ENCODE assay signal across 10 mouse cellular contexts in genomic region chr5:21724427-21724826, GRCm38 (mm10). TPM values are rescaled to one million over a fixed set of nuclear protein-coding genes. Genes with fewer than 3 reads are reported as not detected.
A peak's percentile ranks its signal among the peaks of the same experiment; 100 is the strongest.
DNase-seq lines count a peak whose midpoint lies in the region; ATAC-seq and TF ChIP-seq lines count a peak whose summit lies in the region.
"Had no signal": no experiment of that assay in that cellular context is flagged by ENCODE, and none has a peak within 500 bp of the region (broad histone marks: within the 10 kb centered on the region; RNA-seq: fewer than 3 reads in every experiment).

No protein-coding gene starts in this region.

- 62% methylated on average over 1 of the region's 1 CpGs for WGBS in intestine, embryonic 16.5 days
- WGBS in intestine, postnatal 0 days, result 81% methylated on average over 1 of the region's 1 CpGs
- WGBS in embryonic facial prominence, embryonic 15.5 days, result 35% methylated on average over 1 of the region's 1 CpGs
- WGBS in hindbrain, embryonic 15.5 days, result 27% methylated on average over 1 of the region's 1 CpGs
- WGBS in neural tube, embryonic 12.5 days, result 48% methylated on average over 1 of the region's 1 CpGs

- DNase-seq in cerebellum, postnatal 14 days, result no peak
- no peak for DNase-seq in liver
- no peak for DNase-seq in kidney, postnatal 10 days
- DNase-seq: cerebellum, adult 11 months; layer of hippocampus, adult 9-11 months had no signal

- H3K9me3 ChIP-seq in intestine, embryonic 16.5 days (ENCODE audit: control insufficient read depth, low read length), result no peaks in the 10 kb centered on the region
- H3K9me3 ChIP-seq in intestine, postnatal 0 days (ENCODE audit: control insufficient read depth), result no peaks in the 10 kb centered on the region
- H3K9me3 ChIP-seq in embryonic facial prominence, embryonic 15.5 days (replicated peaks), result no peaks in the 10 kb centered on the region
- no peaks in the 10 kb centered on the region for H3K9me3 ChIP-seq in hindbrain, embryonic 15.5 days
- H3K9me3 ChIP-seq in neural tube, embryonic 12.5 days, result no peaks in the 10 kb centered on the region

- no peaks in the 10 kb centered on the region for H3K36me3 ChIP-seq in intestine, embryonic 16.5 days (ENCODE audit: control insufficient read depth, insufficient read depth, low read length)
- no peaks in the 10 kb centered on the region for H3K36me3 ChIP-seq in intestine, postnatal 0 days (ENCODE audit: control insufficient read depth, insufficient read depth)
- H3K36me3 ChIP-seq in embryonic facial prominence, embryonic 15.5 days, result no peaks in the 10 kb centered on the region
- no peaks in the 10 kb centered on the region for H3K36me3 ChIP-seq in hindbrain, embryonic 15.5 days
- H3K36me3 ChIP-seq in neural tube, embryonic 12.5 days, result no peaks in the 10 kb centered on the region

- H3K27ac ChIP-seq in intestine, embryonic 16.5 days (ENCODE audit: low read length), result peak overlapping the region; percentile 20
- no peak overlapping the region for H3K27ac ChIP-seq in intestine, postnatal 0 days (ENCODE audit: low read depth, low read length)
- H3K27ac ChIP-seq in embryonic facial prominence, embryonic 15.5 days (replicated peaks), result peak overlapping the region; percentile 68
- peak overlapping the region; percentile 67 for H3K27ac ChIP-seq in hindbrain, embryonic 15.5 days (replicated peaks)
- peak overlapping the region; percentile 21; the same call in 1 of the 2 replicates for H3K27ac ChIP-seq in neural tube, embryonic 12.5 days

- no peaks in the 10 kb centered on the region for H3K4me1 ChIP-seq in intestine, embryonic 16.5 days (ENCODE audit: control insufficient read depth, insufficient read depth, low read length)
- H3K4me1 ChIP-seq in intestine, postnatal 0 days (replicated peaks; ENCODE audit: control insufficient read depth, insufficient read depth, low read length), result no peaks in the 10 kb centered on the region
- H3K4me1 ChIP-seq in embryonic facial prominence, embryonic 15.5 days, result peaks cover 4% of the 10 kb centered on the region; the same call in 1 of the 2 replicates
- peaks cover 9% of the 10 kb centered on the region; the same call in 1 of the 2 replicates for H3K4me1 ChIP-seq in hindbrain, embryonic 15.5 days (replicated peaks)
- H3K4me1 ChIP-seq in neural tube, embryonic 12.5 days, result no peaks in the 10 kb centered on the region

- TF ChIP-seq CTCF in intestine, postnatal 0 days (IDR thresholded peaks at IDR 0.05; ENCODE audit: low read depth), result no peak

- H3K27me3 ChIP-seq in intestine, embryonic 16.5 days (replicated peaks; ENCODE audit: control insufficient read depth, insufficient read depth, low read length), result no peaks in the 10 kb centered on the region
- H3K27me3 ChIP-seq in intestine, postnatal 0 days (replicated peaks; ENCODE audit: control insufficient read depth, insufficient read depth, low read length), result no peaks in the 10 kb centered on the region
- H3K27me3 ChIP-seq in embryonic facial prominence, embryonic 15.5 days, result no peaks in the 10 kb centered on the region
- no peaks in the 10 kb centered on the region for H3K27me3 ChIP-seq in hindbrain, embryonic 15.5 days
- no peaks in the 10 kb centered on the region for H3K27me3 ChIP-seq in neural tube, embryonic 12.5 days (replicated peaks)

- no peak overlapping the region for H3K4me3 ChIP-seq in intestine, embryonic 16.5 days (ENCODE audit: low read length)
- H3K4me3 ChIP-seq in intestine, postnatal 0 days (ENCODE audit: low read depth, low read length), result no peak overlapping the region
- no peak overlapping the region for H3K4me3 ChIP-seq in embryonic facial prominence, embryonic 15.5 days (replicated peaks)
- H3K4me3 ChIP-seq in hindbrain, embryonic 15.5 days, result no peak overlapping the region
- no peak overlapping the region for H3K4me3 ChIP-seq in neural tube, embryonic 12.5 days

- no peak for ATAC-seq in intestine, embryonic 16.5 days
- ATAC-seq in intestine, postnatal 0 days, result no peak
- no peak for ATAC-seq in embryonic facial prominence, embryonic 15.5 days (ENCODE audit: insufficient number of reproducible peaks, low FRiP score, low TSS enrichment, low read depth)
- no peak for ATAC-seq in hindbrain, embryonic 15.5 days (ENCODE audit: low FRiP score, low read depth)
- ATAC-seq in neural tube, embryonic 12.5 days (ENCODE audit: low FRiP score, low read depth), result no peak

- H3K4me2 ChIP-seq in intestine, embryonic 16.5 days (ENCODE audit: low read depth, low read length), result no peak overlapping the region
- H3K4me2 ChIP-seq in intestine, postnatal 0 days (replicated peaks; ENCODE audit: low read depth), result no peak overlapping the region
- H3K4me2 ChIP-seq in embryonic facial prominence, embryonic 15.5 days (replicated peaks), result no peak overlapping the region
- no peak overlapping the region for H3K4me2 ChIP-seq in hindbrain, embryonic 15.5 days
- H3K4me2 ChIP-seq in neural tube, embryonic 12.5 days (replicated peaks), result no peak overlapping the region

- no peak overlapping the region for H3K9ac ChIP-seq in intestine, embryonic 16.5 days (ENCODE audit: low read depth, low read length)
- H3K9ac ChIP-seq in intestine, postnatal 0 days (ENCODE audit: low read depth, low read length), result no peak overlapping the region
- no peak overlapping the region for H3K9ac ChIP-seq in embryonic facial prominence, embryonic 15.5 days
- no peak overlapping the region for H3K9ac ChIP-seq in hindbrain, embryonic 15.5 days
- H3K9ac ChIP-seq in neural tube, embryonic 12.5 days, result no peak overlapping the region

RNA-seq across cellular contexts. Expression of gene Pmpcb, which starts 12.5 kb away (rescaled TPM):
- polyA plus RNA-seq in intestine, embryonic 16.5 days (2015; fragmentation: Nextera tagmentation; extraction: Ambion mirVana), result 82.3 and 85.4 TPM in 2 replicates
- polyA plus RNA-seq in intestine, postnatal 0 days (2015; fragmentation: Nextera tagmentation; extraction: Ambion mirVana), result 68.9 and 70.0 TPM in 2 replicates
- polyA plus RNA-seq in embryonic facial prominence, embryonic 15.5 days (2015; fragmentation: Nextera tagmentation; extraction: Ambion mirVana), result 72.2 and 74.6 TPM in 2 replicates
- polyA plus RNA-seq in hindbrain, embryonic 15.5 days (2015; fragmentation: Nextera tagmentation; extraction: Ambion mirVana), result 68.7 and 71.6 TPM in 2 replicates
- polyA plus RNA-seq in neural tube, embryonic 12.5 days (2016; fragmentation: Nextera tagmentation; extraction: Ambion mirVana), result 82.7 and 83.2 TPM in 2 replicates

RNA-seq across cellular contexts. Expression of gene Napepld, which starts 23.2 kb away (rescaled TPM):
- 2.6 and 3.1 TPM in 2 replicates for polyA plus RNA-seq in intestine, embryonic 16.5 days (2015; fragmentation: Nextera tagmentation; extraction: Ambion mirVana)
- 2.1 and 2.3 TPM in 2 replicates for polyA plus RNA-seq in intestine, postnatal 0 days (2015; fragmentation: Nextera tagmentation; extraction: Ambion mirVana)
- 2.2 and 2.8 TPM in 2 replicates for polyA plus RNA-seq in embryonic facial prominence, embryonic 15.5 days (2015; fragmentation: Nextera tagmentation; extraction: Ambion mirVana)
- 2.5 and 2.8 TPM in 2 replicates for polyA plus RNA-seq in hindbrain, embryonic 15.5 days (2015; fragmentation: Nextera tagmentation; extraction: Ambion mirVana)
- polyA plus RNA-seq in neural tube, embryonic 12.5 days (2016; fragmentation: Nextera tagmentation; extraction: Ambion mirVana), result 5.4 and 5.5 TPM in 2 replicates
